Mouse (Mus musculus) testis, adult 2 months (tissue): ENCODE data around the gene Ifit1bl1.

Experiments used
- CTCF ChIP-seq: fragments of 200-500 bp; IDR thresholded peaks from 2 replicates; pipeline ENCODE4 v1.5.1; 2012; ENCODE audit warnings: low read depth, mild to moderate bottlenecking, inconsistent platforms, low read length, moderate library complexity; ENCODE audit not compliant: control insufficient read depth, insufficient read depth, insufficient replicate concordance
- POLR2A ChIP-seq: fragments of 200-500 bp; IDR thresholded peaks from 2 replicates; pipeline ENCODE4 v1.6.1; 2012; ENCODE audit warnings: low read depth, mild to moderate bottlenecking, inconsistent platforms, low read length, moderate library complexity; ENCODE audit not compliant: control insufficient read depth

DNA sequence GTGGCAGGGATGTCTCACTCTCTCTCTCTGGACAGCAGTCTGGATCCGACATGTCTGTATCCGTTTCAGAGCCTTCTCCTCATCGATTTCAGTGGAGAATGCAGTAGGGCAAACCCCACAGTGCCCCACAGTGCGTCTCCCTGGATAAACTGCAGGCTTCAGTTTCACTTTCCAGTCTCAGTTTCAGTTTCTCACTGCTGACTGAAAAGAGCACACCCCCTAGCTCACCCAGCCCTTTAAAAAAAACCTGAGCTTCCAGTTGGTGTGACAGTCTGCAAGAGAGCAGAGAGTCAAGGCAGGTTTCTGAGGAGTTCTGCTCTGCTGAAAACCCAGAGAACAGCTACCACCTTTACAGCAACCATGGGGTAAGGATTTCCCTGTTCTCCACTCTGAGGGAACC is 38.9 kb upstream of the Ifit1bl1 start, which contains the start of the genes Ifit1bl2 and Ifit1:
- no peak for TF ChIP-seq POLR2A
- TF ChIP-seq CTCF = no peak
